Mouse (Mus musculus) Patski (cell line): ENCODE measurements around the gene Gm9918. TPM values are rescaled to one million over a fixed set of nuclear protein-coding genes. Genes with fewer than 3 reads are reported as not detected.

Experiments used
- ATAC-seq: fragments of 100-300 bp; one replicate; pipeline ENCODE4 v1.8.0; 2021
- CTCF ChIA-PET: fragments of 350-600 bp; sonication (Branson Sonifier 250); formaldehyde crosslinking; loops from one replicate; lab custom pipeline; 2022; ENCODE audit warnings: inconsistent platforms; lab: Charles Lee
- POLR2A ChIA-PET: fragments of 350-600 bp; sonication (Branson Sonifier 250); formaldehyde crosslinking; loops from one replicate; lab custom pipeline; 2022; ENCODE audit warnings: antibody characterized with exemption, inconsistent platforms; lab: Charles Lee
- DNase-seq: peaks from one replicate; pipeline ENCODE4 v3.0.0-alpha.2; 2011; ENCODE audit warnings: low read depth, low spot score
- H3K27me3 ChIP-seq: fragments of 371-371 bp; one replicate; pipeline ENCODE4 v1.5.1; 2021
- CTCF ChIP-seq: fragments of 100-300 bp; IDR thresholded peaks from one replicate; pipeline ENCODE4 v1.5.1; 2021
- in situ Hi-C: fragments of 300-500 bp; cut with MboI; formaldehyde crosslinking; loops from 3 replicates; pipeline ENCODE4 v1.11.1; 2018; ENCODE audit warnings: low pct_unique_long_range_greater_than_20kb, mixed read lengths
- polyA plus RNA-seq: library from polyadenylated mRNA; unstranded; gene quantifications from one replicate; pipeline ENCODE4 v1.2.3, GENCODE M21; 2021

Gene Gm9918
- polyA plus RNA-seq, 1 experiment from 2014 or later: 0.03 TPM

- no peak for TF ChIP-seq CTCF
- in situ Hi-C loops: no loop called here
- CTCF ChIA-PET: no interaction called here
- peak; percentile 67 for ATAC-seq
- POLR2A ChIA-PET: interaction anchor here (0.6 to 1.6 kb wide), 2 partner anchors 17 to 26 kb away, joined by 3 read pairs; no protein-coding TSS in a partner anchor
- H3K27me3 ChIP-seq: no peaks in the 10 kb centered on the region
- DNase-seq: peak; percentile 48
Observed at GRCm38 (mm10) chr15:102295633-102296367, 25.4 kb downstream of the Gm9918 start, which contains the start of gene Espl1. Gene Espl1, plus strand, starts transcription at chr15:102296266.

GRCm38 (mm10) chr15:102296368-102297006 lies 26.1 kb downstream of the Gm9918 start:
- ATAC-seq (no peak), DNase-seq (no peak)
- H3K27me3 ChIP-seq: no peaks in the 10 kb centered on the region
- CTCF ChIA-PET: interaction anchor here (3.1 kb wide), 1 partner anchor 19 kb away, joined by 9 read pairs; no protein-coding TSS in a partner anchor
- POLR2A ChIA-PET: interaction anchor here (0.6 kb wide), 1 partner anchor 25 kb away, joined by 3 read pairs; no protein-coding TSS in a partner anchor
- TF ChIP-seq CTCF: no peak
- in situ Hi-C loops: no loop called here

GRCm38 (mm10) chr15:102302542-102302941 lies 32.2 kb downstream of the Gm9918 start:
- TF ChIP-seq CTCF: no peak
- DNase-seq (no peak), ATAC-seq (no peak)
- in situ Hi-C loops: no loop called here
- POLR2A ChIA-PET: no interaction called here
- CTCF ChIA-PET: interaction anchor here (2.1 kb wide), 1 partner anchor 13 kb away, joined by 7 read pairs; no protein-coding TSS in a partner anchor
- H3K27me3 ChIP-seq: no peaks in the 10 kb centered on the region

- no peak for ATAC-seq
- in situ Hi-C loops: no loop called here
- TF ChIP-seq CTCF: no peak
- CTCF ChIA-PET: interaction anchor here (1.2 kb wide), 1 partner anchor 12 kb away, joined by 3 read pairs; no protein-coding TSS in a partner anchor
- POLR2A ChIA-PET: no interaction called here
- H3K27me3 ChIP-seq: no peaks in the 10 kb centered on the region
- DNase-seq: no peak
Observed at GRCm38 (mm10) chr15:102308717-102309116, 38.4 kb downstream of the Gm9918 start.

GRCm38 (mm10) chr15:102310074-102310845 lies 39.9 kb downstream of the Gm9918 start:
- ChIA-PET CTCF (no interaction called here), POLR2A (no interaction called here)
- H3K27me3 ChIP-seq: no peaks in the 10 kb centered on the region
- no peak for TF ChIP-seq CTCF
- no peak for ATAC-seq
- no peak for DNase-seq
- in situ Hi-C loops: no loop called here

- no peak for TF ChIP-seq CTCF
- ChIA-PET POLR2A (no interaction called here), CTCF (no interaction called here)
- in situ Hi-C loops: no loop called here
- DNase-seq: no peak
- no peak for ATAC-seq
- no peaks in the 10 kb centered on the region for H3K27me3 ChIP-seq
Observed at GRCm38 (mm10) chr15:102311489-102311888, 41.1 kb downstream of the Gm9918 start.

- no peak for TF ChIP-seq CTCF
- no peak for DNase-seq
- ChIA-PET POLR2A (interaction anchor here (0.6 to 1.1 kb wide), 2 partner anchors 11 to 119 kb away, joined by 6 read pairs; no protein-coding TSS in a partner anchor), CTCF (interaction anchor here (1.4 to 2.9 kb wide), 6 partner anchors 9 to 74 kb away, joined by 3 to 12 read pairs (median 7); partner anchors contain the start of gene Pfdn5)
- H3K27me3 ChIP-seq: no peaks in the 10 kb centered on the region
- in situ Hi-C loops: no loop called here
- no peak for ATAC-seq
Observed at GRCm38 (mm10) chr15:102315292-102315691, 44.9 kb downstream of the Gm9918 start.

- H3K27me3 ChIP-seq: no peaks in the 10 kb centered on the region
- TF ChIP-seq CTCF: no peak
- CTCF ChIA-PET: interaction anchor here (0.8 to 2.9 kb wide), 7 partner anchors 10 to 75 kb away, joined by 3 to 12 read pairs (median 7); partner anchors contain the start of gene Pfdn5
- in situ Hi-C loops: no loop called here
- DNase-seq: no peak
- POLR2A ChIA-PET: interaction anchor here (0.6 to 1.1 kb wide), 2 partner anchors 12 to 36 kb away, joined by 4 to 6 read pairs; no protein-coding TSS in a partner anchor
- no peak for ATAC-seq
Observed at GRCm38 (mm10) chr15:102316263-102316662, 45.9 kb downstream of the Gm9918 start.

Other genes with a start within 250 kb of the Gm9918 start
- gene Krt18, start 242.4 kb upstream of the Gm9918 start, polyA plus RNA-seq: 24.8 TPM
- 237 TPM for gene Eif4b, start 196.8 kb upstream of the Gm9918 start, polyA plus RNA-seq
- gene Tns2, start 170.2 kb upstream of the Gm9918 start, polyA plus RNA-seq: 53.6 TPM
- 47.4 TPM for gene Spryd3, start 134.3 kb upstream of the Gm9918 start, polyA plus RNA-seq
- gene Igfbp6, start 126.2 kb upstream of the Gm9918 start, polyA plus RNA-seq: 0.05 TPM
- 0.13 TPM for gene Soat2, start 120.0 kb upstream of the Gm9918 start, polyA plus RNA-seq
- gene Zfp740, start 67.3 kb upstream of the Gm9918 start, polyA plus RNA-seq: 96.4 TPM
- 79.6 TPM for gene Csad, start 65.8 kb upstream of the Gm9918 start, polyA plus RNA-seq
- 0.35 TPM for gene Itgb7, start 38.6 kb upstream of the Gm9918 start, polyA plus RNA-seq
- gene Rarg, start 13.0 kb upstream of the Gm9918 start, polyA plus RNA-seq: 32.0 TPM
- 47.4 TPM for gene Mfsd5, start 8.9 kb downstream of the Gm9918 start, polyA plus RNA-seq
- gene Espl1, start 25.7 kb downstream of the Gm9918 start, polyA plus RNA-seq: 21.8 TPM
- 642 TPM for gene Pfdn5, start 55.6 kb downstream of the Gm9918 start, polyA plus RNA-seq
- gene Myg1, start 61.1 kb downstream of the Gm9918 start, polyA plus RNA-seq: 87.1 TPM
- 43.3 TPM for gene Aaas, start 80.2 kb downstream of the Gm9918 start, polyA plus RNA-seq
- not detected for gene Sp7, start 96.6 kb downstream of the Gm9918 start, polyA plus RNA-seq
- gene Sp1, start 135.6 kb downstream of the Gm9918 start, polyA plus RNA-seq: 30.6 TPM
- gene Amhr2, start 174.8 kb downstream of the Gm9918 start, polyA plus RNA-seq: not detected
- 167 TPM for gene Prr13, start 188.5 kb downstream of the Gm9918 start, polyA plus RNA-seq
- gene Pcbp2, start 200.0 kb downstream of the Gm9918 start, polyA plus RNA-seq: 801 TPM
- 3.6 TPM for gene Gm10337, start 233.2 kb downstream of the Gm9918 start, polyA plus RNA-seq
- 41.5 TPM for gene Map3k12, start 246.5 kb downstream of the Gm9918 start, polyA plus RNA-seq
- gene Tarbp2, start 247.6 kb downstream of the Gm9918 start, polyA plus RNA-seq: 51.1 TPM